Mouse (Mus musculus): ENCODE results near the gene Ric8b. TPM values are rescaled to one million over a fixed set of nuclear protein-coding genes. Genes with fewer than 3 reads are reported as not detected.

Gene Ric8b
- total RNA-seq, 2 experiments from 2014 or later: 3.3 to 5.2 TPM

DNA sequence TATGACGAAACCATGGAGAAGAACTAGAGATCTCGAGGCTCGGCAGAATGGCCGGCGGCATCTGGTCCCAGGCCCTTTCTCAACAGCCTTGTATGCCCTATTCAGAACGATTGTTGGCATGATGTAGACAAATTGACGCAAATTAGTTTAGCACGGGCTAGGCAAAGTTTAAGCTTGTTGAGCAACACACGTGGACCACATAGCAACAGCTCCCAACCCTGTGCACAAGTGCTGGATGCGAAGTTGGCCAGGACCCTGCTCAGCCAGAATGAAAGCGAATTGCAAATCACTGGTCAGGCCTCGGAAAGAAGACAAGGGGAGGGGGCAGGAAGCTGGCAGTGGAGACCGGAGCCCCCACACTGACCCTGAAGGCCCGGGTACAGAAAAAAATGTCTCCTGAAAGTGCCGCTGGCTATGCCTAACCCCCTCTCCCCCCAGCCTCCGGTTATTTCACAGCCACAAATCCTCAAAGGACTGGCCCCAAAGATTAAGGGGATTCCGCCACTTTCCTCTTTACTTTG lies 126.8 kb downstream of the Ric8b start:
- ATAC-seq (replicated peaks; ENCODE audit: low FRiP score, poor library complexity, severe bottlenecking): no peak

DNA sequence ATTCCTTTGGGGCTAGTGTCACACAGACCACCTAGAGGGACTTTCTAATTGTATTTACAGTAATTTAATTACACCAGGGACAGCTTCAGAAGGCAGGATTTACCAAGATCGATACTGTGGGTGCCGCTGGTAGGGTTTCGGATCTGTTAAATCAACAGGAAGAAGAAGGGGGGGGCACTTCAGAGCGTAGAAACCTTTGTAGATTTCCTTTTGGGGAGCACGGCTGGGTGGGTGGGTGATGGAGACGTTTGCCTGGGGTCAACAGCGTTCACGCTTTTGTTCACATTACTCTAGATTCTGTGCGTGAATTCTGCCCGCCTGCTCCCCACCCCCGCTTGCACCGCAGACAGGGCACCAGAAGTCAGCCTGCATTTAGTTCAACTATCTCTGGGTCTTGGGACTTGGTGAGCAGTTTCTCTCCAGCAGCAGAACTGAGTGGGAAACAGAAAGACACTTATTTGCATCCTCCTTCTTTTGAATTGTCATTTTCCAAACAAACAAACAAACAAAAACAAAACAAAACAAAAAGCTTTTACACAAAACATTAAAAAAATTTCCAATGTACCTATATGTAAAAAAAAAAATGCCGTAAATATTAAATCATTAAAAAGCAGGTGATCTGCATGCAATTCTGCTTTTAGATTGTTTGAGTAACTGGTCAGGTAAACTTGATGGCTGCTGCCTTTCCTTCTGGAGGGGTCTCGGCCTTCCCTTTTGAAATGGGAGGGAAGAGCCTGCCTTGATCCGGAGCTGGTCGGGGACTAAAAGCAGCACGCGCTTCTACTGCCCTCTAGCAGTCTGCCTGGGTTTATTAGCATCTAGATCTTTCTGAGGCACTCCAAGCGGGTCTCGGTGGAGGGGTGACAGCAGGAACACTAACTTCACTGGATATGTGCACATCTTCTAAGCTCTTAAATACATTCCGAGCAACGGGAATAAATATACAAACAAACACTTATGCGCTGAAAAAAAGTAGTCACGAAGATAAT lies 127.6 kb downstream of the Ric8b start:
- 0 out of 2 replicates have a peak, but pooled peaks have one; percentile 35 for ATAC-seq (replicated peaks; ENCODE audit: low FRiP score, poor library complexity, severe bottlenecking)

DNA sequence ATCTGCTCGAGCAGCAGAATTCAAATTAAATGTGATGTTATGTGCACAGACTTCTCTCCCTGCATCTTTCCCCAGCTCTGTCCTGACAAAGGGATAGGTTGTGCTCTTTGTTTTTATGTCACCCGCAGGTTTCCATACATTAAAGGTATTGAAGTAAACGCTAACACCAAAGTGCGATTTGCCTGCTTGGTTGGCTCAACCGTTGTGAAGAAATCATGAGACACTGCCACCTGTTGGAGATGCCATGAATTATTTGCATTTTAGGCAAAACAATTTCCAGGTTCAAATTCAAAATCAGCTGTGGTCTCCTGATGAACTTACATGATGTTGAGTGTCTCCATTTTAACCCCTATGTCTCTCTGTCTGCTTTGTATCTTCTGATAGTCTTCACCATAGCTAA lies 129.2 kb downstream of the Ric8b start:
- no peak for ATAC-seq (replicated peaks; ENCODE audit: low FRiP score, poor library complexity, severe bottlenecking)

DNA sequence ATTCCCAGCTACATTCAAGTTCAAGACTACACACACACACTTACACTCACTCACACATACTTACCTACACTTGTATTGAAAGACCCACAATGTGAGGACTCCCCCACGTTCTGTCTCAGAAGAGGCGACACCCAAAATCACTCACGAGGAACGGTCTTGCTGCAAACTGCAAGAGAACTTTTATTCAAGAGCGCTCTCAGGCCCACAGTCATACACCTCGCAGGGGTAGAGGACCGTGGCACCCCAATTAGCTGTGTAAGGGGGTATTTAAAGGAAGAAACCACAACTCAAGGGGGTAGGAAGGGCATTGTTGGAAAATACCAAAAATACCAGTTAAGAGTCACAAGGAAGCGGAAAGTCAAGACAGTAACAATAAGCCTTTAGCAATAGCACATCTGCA lies 130.6 kb downstream of the Ric8b start:
- no peak for ATAC-seq (replicated peaks; ENCODE audit: low FRiP score, poor library complexity, severe bottlenecking)

DNA sequence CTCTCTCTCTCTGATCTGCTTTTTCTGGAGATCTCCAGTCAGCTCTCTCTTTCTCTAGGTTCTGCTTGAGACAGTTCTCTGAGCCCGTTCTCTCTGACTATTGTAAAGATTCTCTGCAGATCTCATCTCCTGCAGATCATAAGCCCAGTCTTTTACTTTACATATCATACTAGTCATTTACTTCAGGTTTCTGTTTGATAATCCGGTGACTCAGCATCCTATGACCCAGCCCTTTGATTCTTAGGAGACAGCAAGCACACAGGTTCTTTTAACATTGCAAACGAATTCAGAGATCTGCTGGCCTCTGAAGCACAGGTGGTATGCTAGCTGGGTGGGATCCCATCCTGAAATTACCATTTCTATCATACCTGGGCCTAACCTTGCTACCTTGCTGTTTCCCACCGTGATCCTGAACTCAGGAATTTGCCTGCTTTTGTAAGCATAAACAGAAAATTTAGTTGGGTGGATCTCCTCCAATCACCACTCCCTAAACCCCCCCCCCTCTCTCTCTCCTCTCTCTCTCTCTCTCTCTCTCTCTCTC lies 133.3 kb downstream of the Ric8b start:
- no peak for ATAC-seq (replicated peaks; ENCODE audit: low FRiP score, poor library complexity, severe bottlenecking)

DNA sequence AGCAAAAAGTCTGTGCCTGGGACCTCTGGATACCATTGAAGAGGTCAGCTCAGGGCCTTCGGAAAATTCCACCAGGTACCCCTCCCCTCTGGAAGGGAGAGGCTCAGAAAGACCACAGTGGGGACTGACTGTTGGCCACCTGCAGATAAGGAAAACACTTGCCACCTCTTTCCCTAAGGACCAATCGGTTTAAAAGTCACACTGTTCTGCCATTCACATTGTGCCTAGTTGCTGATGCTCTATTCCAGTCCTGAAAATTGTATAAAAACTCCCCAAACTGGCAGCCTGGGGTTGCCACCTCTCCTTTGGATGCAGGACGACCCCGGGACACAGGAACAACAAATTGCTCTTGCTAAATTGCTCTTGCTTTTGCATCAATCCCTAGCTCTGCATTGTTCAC lies 135.0 kb downstream of the Ric8b start:
- no peak for ATAC-seq (replicated peaks; ENCODE audit: low FRiP score, poor library complexity, severe bottlenecking)

DNA sequence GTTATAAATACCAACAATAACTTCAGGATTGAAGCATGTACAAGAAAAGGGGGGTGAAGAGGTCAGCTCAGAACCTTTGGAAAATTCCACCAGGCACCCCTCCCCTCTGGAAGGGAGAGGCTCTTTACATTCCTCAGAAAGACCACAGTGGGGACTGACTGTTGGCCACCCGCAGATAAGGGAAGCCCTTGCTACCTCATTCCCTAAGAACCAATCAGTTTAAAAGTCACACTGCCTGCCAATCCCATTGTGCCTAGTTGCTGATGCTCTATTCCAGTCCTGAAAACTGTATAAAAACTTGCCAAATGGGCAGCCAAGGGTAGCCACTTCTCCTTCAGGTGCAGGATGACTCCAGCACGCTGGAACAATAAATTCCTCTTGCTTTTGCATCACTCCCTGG lies 137.5 kb downstream of the Ric8b start:
- ATAC-seq (replicated peaks; ENCODE audit: low FRiP score, poor library complexity, severe bottlenecking): no peak

Other genes starting within 250 kb of the Ric8b start
- 0.77 TPM in 1 of 2 replicates, not detected in the other for gene Rfx4, start 161.6 kb upstream of the Ric8b start, total RNA-seq (2015; ENCODE audit: low replicate concordance)
- not detected in 2 replicates for gene Rfx4, start 161.6 kb upstream of the Ric8b start, total RNA-seq (2017; ENCODE audit: low replicate concordance)
- gene Fhl4, start 184.9 kb downstream of the Ric8b start, total RNA-seq (2015; ENCODE audit: low replicate concordance): not detected in 2 replicates
- not detected in 2 replicates for gene Fhl4, start 184.9 kb downstream of the Ric8b start, total RNA-seq (2017; ENCODE audit: low replicate concordance)
- gene Tmem263, start 185.0 kb downstream of the Ric8b start, total RNA-seq (2015; ENCODE audit: low replicate concordance): 6.3 and 7.1 TPM in 2 replicates
- 3.2 and 7.1 TPM in 2 replicates for gene Tmem263, start 185.0 kb downstream of the Ric8b start, total RNA-seq (2017; ENCODE audit: low replicate concordance)
- gene Mterf2, start 210.4 kb downstream of the Ric8b start, total RNA-seq (2015; ENCODE audit: low replicate concordance): 0.63 and 4.8 TPM in 2 replicates
- gene Mterf2, start 210.4 kb downstream of the Ric8b start, total RNA-seq (2017; ENCODE audit: low replicate concordance): 0.17 TPM in 1 of 2 replicates, not detected in the other